Mouse (Mus musculus) myocyte (in vitro differentiated cells): ENCODE data around the gene Efcab7. TPM values are rescaled to one million over a fixed set of nuclear protein-coding genes. Genes with fewer than 3 reads are reported as not detected.
A peak's percentile ranks its signal among the peaks of the same experiment; 100 is the strongest.

ENCODE experiments used
- H3K27me3 ChIP-seq: one replicate; pipeline ENCODE4 v1.6.1; 2011; ENCODE audit not compliant: control insufficient read depth, insufficient read depth, insufficient read length
- H3K36me3 ChIP-seq: one replicate; pipeline ENCODE4 v1.6.1; 2011; ENCODE audit not compliant: control insufficient read depth, insufficient read depth
- H3K4me2 ChIP-seq: one replicate; pipeline ENCODE4 v1.6.1; 2011; ENCODE audit warnings: low read depth, control low read depth
- H3K4me3 ChIP-seq: one replicate; pipeline ENCODE4 v1.5.1; 2011; ENCODE audit warnings: mild to moderate bottlenecking, control low read depth, moderate library complexity
- H3K79me2 ChIP-seq: one replicate; pipeline ENCODE4 v1.6.1; 2011; ENCODE audit not compliant: control insufficient read depth, insufficient read depth
- H3ac ChIP-seq: one replicate; pipeline ENCODE4 v1.6.1; 2011; ENCODE audit not compliant: control insufficient read depth, insufficient read length
- CEBPB ChIP-seq: IDR thresholded peaks from 2 replicates; pipeline ENCODE4 v1.6.1; 2011; ENCODE audit warnings: mild to moderate bottlenecking, moderate library complexity; ENCODE audit not compliant: poor library complexity, insufficient read depth, severe bottlenecking
- E2F4 ChIP-seq: IDR thresholded peaks from one replicate; pipeline ENCODE4 v1.6.1; 2011; ENCODE audit warnings: mild to moderate bottlenecking, control low read depth, moderate library complexity; ENCODE audit not compliant: insufficient read depth
- MAX ChIP-seq: IDR thresholded peaks from one replicate; pipeline ENCODE4 v1.6.1; 2011; ENCODE audit warnings: low read depth, mild to moderate bottlenecking, control low read depth
- MYOD1 ChIP-seq, 3 experiments: IDR thresholded peaks; one replicate each; pipeline ENCODE4 v1.6.1; 2011; ENCODE audit warnings: control low read depth in 2 of 3, low read depth in 2 of 3, mild to moderate bottlenecking in 2 of 3, moderate library complexity in 1 of 3; ENCODE audit not compliant: insufficient read length in 2 of 3, control insufficient read depth in 1 of 3
- MYOG ChIP-seq, 3 experiments: IDR thresholded peaks; one replicate each; pipeline ENCODE4 v1.6.1; 2011; ENCODE audit warnings: control low read depth in 2 of 3, low read depth in 2 of 3, mild to moderate bottlenecking in 2 of 3; ENCODE audit not compliant: insufficient read length in 2 of 3, control insufficient read depth in 1 of 3, insufficient read depth in 1 of 3
- POLR2A ChIP-seq: IDR thresholded peaks from one replicate; pipeline ENCODE4 v1.6.1; 2011; ENCODE audit warnings: low read depth, mild to moderate bottlenecking, control low read depth, moderate library complexity; ENCODE audit not compliant: insufficient read length
- POLR2AphosphoS2 ChIP-seq: IDR thresholded peaks from one replicate; pipeline ENCODE4 v1.6.1; 2011; ENCODE audit warnings: low read depth, control low read depth; ENCODE audit not compliant: insufficient read length
- REST ChIP-seq: IDR thresholded peaks from one replicate; pipeline ENCODE4 v1.6.1; 2011; ENCODE audit warnings: mild to moderate bottlenecking, control low read depth, moderate library complexity; ENCODE audit not compliant: insufficient read depth, insufficient read length
- SRF ChIP-seq: IDR thresholded peaks from one replicate; pipeline ENCODE4 v1.6.1; 2011; ENCODE audit warnings: low read depth; ENCODE audit not compliant: control insufficient read depth, insufficient read length
- TCF12 ChIP-seq: IDR thresholded peaks from one replicate; pipeline ENCODE4 v1.6.1; 2011; ENCODE audit warnings: mild to moderate bottlenecking, control low read depth; ENCODE audit not compliant: poor library complexity, insufficient read depth, severe bottlenecking
- TCF3 ChIP-seq: IDR thresholded peaks from one replicate; pipeline ENCODE4 v1.6.1; 2011; ENCODE audit warnings: low read depth, control low read depth; ENCODE audit not compliant: insufficient read length
- USF1 ChIP-seq: IDR thresholded peaks from one replicate; pipeline ENCODE4 v1.6.1; 2011; ENCODE audit warnings: low read depth, mild to moderate bottlenecking, control low read depth, moderate library complexity
- polyA plus RNA-seq: library from polyadenylated mRNA; unstranded; fragments of >200 nt; fragmentation: generic; extraction: Trizol; gene quantifications from one replicate; pipeline ENCODE4 v1.2.1, GENCODE M21; 2012; ENCODE audit warnings: missing spikeins

Efcab7 gene
- polyA plus RNA-seq, 1 experiment, result 6.6 TPM

DNA sequence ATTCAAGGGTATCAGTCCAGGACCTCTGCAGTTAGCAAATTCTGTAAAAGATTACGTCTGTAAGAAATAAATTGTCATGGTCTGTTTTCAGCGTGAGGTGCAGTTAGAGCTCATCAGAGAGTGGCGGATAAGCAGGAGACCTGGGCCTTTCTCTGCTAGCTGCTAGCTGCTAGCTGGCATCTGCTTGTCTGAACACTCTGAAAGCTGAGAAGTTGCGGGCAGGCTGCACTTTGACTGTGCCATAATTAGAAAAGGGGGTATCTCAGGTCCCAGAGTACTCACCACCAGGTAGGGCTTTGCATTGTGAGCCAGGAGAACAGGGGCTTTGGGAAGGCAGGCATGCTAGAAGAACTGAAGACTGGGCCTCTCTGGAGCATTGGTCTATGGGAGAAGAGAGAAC, 102.8 kb downstream of the Efcab7 start:
- H3K36me3 ChIP-seq, result no peaks in the 10 kb centered on the region
- peak overlapping the region; percentile 86 for H3K4me2 ChIP-seq
- peaks cover 22% of the 10 kb centered on the region for H3K79me2 ChIP-seq
- H3ac ChIP-seq, result no peak overlapping the region
- peak overlapping the region; percentile 67 for H3K4me3 ChIP-seq
- H3K27me3 ChIP-seq, result no peaks in the 10 kb centered on the region
- no peak for TF ChIP-seq CEBPB
- no peak for TF ChIP-seq TCF3
- no peak for TF ChIP-seq REST
- no peak for TF ChIP-seq MYOD1 (IDR thresholded peaks at IDR 0.05; ENCODE audit: control insufficient read depth in 1 of 3, insufficient read length in 2 of 3, low read depth in 2 of 3)
- TF ChIP-seq MYOG (IDR thresholded peaks at IDR 0.05; ENCODE audit: control insufficient read depth in 1 of 3, insufficient read depth in 1 of 3, insufficient read length in 2 of 3, low read depth in 2 of 3), result no peak
- no peak for TF ChIP-seq TCF12
- TF ChIP-seq POLR2A, result no peak
- no peak for TF ChIP-seq E2F4

DNA sequence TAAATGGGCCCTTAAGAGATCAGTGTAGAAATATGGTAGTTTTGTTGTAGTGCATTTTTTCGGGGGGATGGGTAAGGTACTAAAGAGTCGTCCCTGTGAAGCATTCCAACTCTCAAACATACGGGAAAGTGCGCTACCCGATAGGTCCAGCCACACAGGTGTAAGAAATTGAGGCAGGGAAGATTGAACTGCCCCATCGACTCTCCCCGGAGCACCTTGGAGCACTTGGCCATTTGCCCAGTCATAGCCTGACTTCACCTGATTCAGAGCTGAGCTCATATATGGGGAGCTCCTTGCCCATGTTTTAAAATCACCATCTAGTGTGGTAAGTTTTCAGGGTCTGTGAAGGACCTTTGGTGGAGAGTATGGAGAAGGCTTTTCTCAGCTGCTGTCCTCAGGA, 105.9 kb downstream of the Efcab7 start:
- Histone ChIP-seq H3K4me3 (no peak overlapping the region), H3K4me2 (no peak overlapping the region), H3K27me3 (no peaks in the 10 kb centered on the region), H3ac (no peak overlapping the region), H3K36me3 (no peaks in the 10 kb centered on the region), H3K79me2 (peaks cover 28% of the 10 kb centered on the region)
- TF ChIP-seq MAX, result no peak

DNA sequence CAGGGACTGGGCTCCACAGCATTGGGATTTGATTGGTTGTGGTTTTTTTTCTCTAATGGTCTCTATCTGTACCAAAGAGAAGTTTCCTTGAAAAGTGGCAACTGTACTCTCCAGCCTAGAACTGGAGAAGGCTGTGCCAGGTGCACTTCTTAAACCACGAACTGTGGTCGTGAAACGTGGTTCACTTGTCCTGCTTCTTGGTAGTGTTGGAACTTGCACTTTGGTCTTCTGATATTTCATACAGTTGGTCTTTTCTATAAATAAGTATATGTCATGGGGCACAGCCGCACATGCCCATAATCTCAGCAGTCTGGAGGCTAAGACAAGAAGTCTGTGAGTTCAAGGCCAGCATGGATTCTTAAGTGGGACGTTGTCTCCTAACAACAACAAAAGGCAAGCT, 107.3 kb downstream of the Efcab7 start:
- Histone ChIP-seq H3ac (no peak overlapping the region), H3K36me3 (no peaks in the 10 kb centered on the region), H3K27me3 (no peaks in the 10 kb centered on the region), H3K4me3 (no peak overlapping the region), H3K4me2 (no peak overlapping the region), H3K79me2 (peaks cover 18% of the 10 kb centered on the region)
- peak in 2 of 3 experiments; percentile 68 to 70 for TF ChIP-seq MYOD1 (IDR thresholded peaks at IDR 0.05; ENCODE audit: control insufficient read depth in 1 of 3, insufficient read length in 2 of 3, low read depth in 2 of 3)
- no peak for TF ChIP-seq POLR2AphosphoS2
- TF ChIP-seq MYOG (IDR thresholded peaks at IDR 0.05; ENCODE audit: control insufficient read depth in 1 of 3, insufficient read depth in 1 of 3, insufficient read length in 2 of 3, low read depth in 2 of 3), result peak in 2 of 3 experiments; percentile 31 to 65

DNA sequence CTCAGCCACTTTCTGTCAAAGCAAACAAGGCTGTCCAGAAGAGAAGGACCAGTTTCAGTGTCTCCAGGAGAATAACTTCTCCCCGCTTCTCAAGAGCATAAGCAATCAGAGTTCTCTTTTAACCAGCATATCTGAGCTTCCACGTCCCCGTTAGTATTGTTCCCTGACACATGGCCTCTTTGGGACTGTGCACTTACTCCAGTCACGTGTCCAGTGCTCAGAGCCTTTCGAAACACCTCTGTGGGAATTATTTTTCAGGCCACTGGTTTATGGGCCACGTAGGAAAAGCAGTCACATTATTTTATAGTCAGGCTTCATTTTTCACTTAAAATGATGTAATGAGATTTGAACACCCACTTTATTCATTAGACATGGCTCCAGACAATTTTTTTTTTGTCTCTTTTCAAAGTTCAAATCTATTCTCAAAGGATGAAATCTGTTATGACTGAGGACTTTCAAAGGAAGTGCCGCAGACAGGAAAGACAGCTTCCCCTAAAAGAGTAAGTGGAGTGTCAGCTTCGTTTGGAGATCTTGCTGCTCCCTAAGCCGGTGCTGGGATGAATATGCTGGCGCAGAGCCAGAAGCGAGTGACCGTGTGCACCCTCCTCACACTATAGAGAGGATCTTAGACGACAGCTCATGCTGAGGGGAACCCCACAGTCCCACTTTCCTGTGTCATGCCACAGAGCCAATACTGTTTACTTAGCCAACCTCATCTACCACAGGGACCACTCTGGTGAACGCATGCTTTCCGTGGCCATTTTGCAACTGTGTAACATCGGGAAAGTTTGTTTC, 110.9 kb downstream of the Efcab7 start:
- TF ChIP-seq USF1 (no peak), CEBPB (no peak), TCF12 (no peak), MYOG (IDR thresholded peaks at IDR 0.05; ENCODE audit: control insufficient read depth in 1 of 3, insufficient read depth in 1 of 3, insufficient read length in 2 of 3, low read depth in 2 of 3) (no peak), MAX (no peak), SRF (no peak), POLR2A (no peak), E2F4 (no peak), MYOD1 (IDR thresholded peaks at IDR 0.05; ENCODE audit: control insufficient read depth in 1 of 3, insufficient read length in 2 of 3, low read depth in 2 of 3) (no peak), POLR2AphosphoS2 (no peak), TCF3 (no peak), REST (no peak)
- H3ac ChIP-seq, result no peak overlapping the region
- no peaks in the 10 kb centered on the region for H3K36me3 ChIP-seq
- H3K79me2 ChIP-seq, result peaks cover 6% of the 10 kb centered on the region
- no peak overlapping the region for H3K4me3 ChIP-seq
- H3K27me3 ChIP-seq, result no peaks in the 10 kb centered on the region
- no peak overlapping the region for H3K4me2 ChIP-seq

DNA sequence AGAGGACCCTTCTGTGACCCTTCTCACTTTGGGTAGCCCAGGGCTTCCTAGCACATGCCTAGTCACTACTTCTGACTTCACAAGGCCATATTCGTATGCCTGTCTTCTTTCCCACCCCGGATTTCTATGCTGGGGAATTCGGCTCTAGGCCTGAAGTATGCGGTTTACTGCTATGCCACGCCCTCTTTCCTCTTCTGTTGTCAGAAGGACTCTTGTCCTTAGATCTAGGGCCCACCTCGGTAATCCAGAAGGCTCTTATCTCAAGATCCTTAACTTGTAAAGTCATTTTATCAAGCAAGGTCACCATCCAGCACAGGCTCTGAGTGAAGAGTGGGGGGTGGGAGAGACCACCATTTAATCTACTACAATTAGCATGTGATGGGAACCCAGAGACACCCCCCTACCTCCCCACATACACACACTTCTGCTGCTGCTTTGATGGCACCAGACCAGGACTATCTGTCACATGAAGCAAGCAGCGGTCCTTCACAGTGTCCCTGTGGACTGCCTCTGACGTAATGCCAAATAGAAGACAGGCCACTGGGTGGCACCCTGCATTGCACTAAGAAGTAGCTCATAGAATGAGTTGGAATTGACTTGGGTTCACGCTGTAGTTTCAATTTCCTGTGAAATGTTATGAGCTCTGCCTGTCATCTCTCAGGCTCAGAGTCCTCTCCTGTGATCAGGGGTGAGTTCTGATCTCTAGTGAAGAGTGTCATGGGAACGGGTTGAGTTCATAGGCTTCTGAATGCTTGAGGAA, 112.8 kb downstream of the Efcab7 start:
- H3K27me3 ChIP-seq, result no peaks in the 10 kb centered on the region
- H3K4me2 ChIP-seq, result no peak overlapping the region
- no peak for TF ChIP-seq CEBPB
- no peak for TF ChIP-seq MYOD1 (IDR thresholded peaks at IDR 0.05; ENCODE audit: control insufficient read depth in 1 of 3, insufficient read length in 2 of 3, low read depth in 2 of 3)
- TF ChIP-seq POLR2AphosphoS2, result no peak
- TF ChIP-seq TCF12, result no peak
- TF ChIP-seq SRF, result no peak
- TF ChIP-seq POLR2A, result no peak
- TF ChIP-seq MYOG (IDR thresholded peaks at IDR 0.05; ENCODE audit: control insufficient read depth in 1 of 3, insufficient read depth in 1 of 3, insufficient read length in 2 of 3, low read depth in 2 of 3), result no peak
- no peak for TF ChIP-seq REST
- no peak for TF ChIP-seq TCF3
- no peak for TF ChIP-seq MAX
- TF ChIP-seq USF1, result no peak
- no peak for TF ChIP-seq E2F4
- H3K36me3 ChIP-seq, result no peaks in the 10 kb centered on the region
- no peak overlapping the region for H3K4me3 ChIP-seq
- no peak overlapping the region for H3ac ChIP-seq
- H3K79me2 ChIP-seq, result peaks cover 6% of the 10 kb centered on the region
